Mouse (Mus musculus) lung, embryonic 14.5 days (tissue): Measurements from ENCODE around the gene Sox18. TPM values are rescaled to one million over a fixed set of nuclear protein-coding genes. Genes with fewer than 3 reads are reported as not detected.
A peak's percentile ranks its signal among the peaks of the same experiment; 100 is the strongest.

Experiments used
- ATAC-seq: fragments of 200-750 bp; cut with Nextera tagmentation; 2 replicates; pipeline ENCODE4 v1.8.0; 2017; ENCODE audit warnings: mild to moderate bottlenecking, moderate TSS enrichment, moderate library complexity; ENCODE audit not compliant: insufficient read depth
- DNase-seq: peaks from one replicate; pipeline ENCODE4 v3.0.0-alpha.2; 2015
- H3K27ac ChIP-seq: fragments of 300-500 bp; sonication (generic); 2 replicates; pipeline ENCODE4 v1.5.1; 2014; ENCODE audit warnings: low read depth, mild to moderate bottlenecking, moderate library complexity
- H3K27me3 ChIP-seq: fragments of 300-500 bp; sonication (generic); 2 replicates; pipeline ENCODE4 v1.6.1; 2014; ENCODE audit warnings: low read length, control low read depth; ENCODE audit not compliant: insufficient read depth
- H3K36me3 ChIP-seq: fragments of 300-500 bp; sonication (generic); 2 replicates; pipeline ENCODE4 v1.6.1; 2014; ENCODE audit warnings: control low read depth; ENCODE audit not compliant: insufficient read depth
- H3K4me1 ChIP-seq: fragments of 300-500 bp; sonication (generic); 2 replicates; pipeline ENCODE4 v1.6.1; 2014; ENCODE audit warnings: antibody characterized with exemption, control low read depth; ENCODE audit not compliant: insufficient read depth
- H3K4me2 ChIP-seq: fragments of 300-500 bp; sonication (generic); 2 replicates; pipeline ENCODE4 v1.6.1; 2014; ENCODE audit warnings: mild to moderate bottlenecking
- H3K4me3 ChIP-seq: fragments of 300-500 bp; sonication (generic); 2 replicates; pipeline ENCODE4 v1.5.1; 2014; ENCODE audit warnings: low read depth, low read length
- H3K9ac ChIP-seq: fragments of 300-500 bp; sonication (generic); 2 replicates; pipeline ENCODE4 v1.6.1; 2014
- H3K9me3 ChIP-seq: fragments of 300-500 bp; sonication (generic); 2 replicates; pipeline ENCODE4 v1.6.1; 2016; ENCODE audit warnings: low read depth, low read length, control low read depth
- CTCF ChIP-seq: IDR thresholded peaks from 2 replicates; pipeline ENCODE4 v1.5.1; 2016; ENCODE audit warnings: antibody characterized with exemption, low read depth
- WGBS: fragments of 180-500 bp; shearing (Covaris S2); extraction: QIAGEN DNeasy Blood & Tissue Kit; methylation state at CpG from one replicate; pipeline ENCODE4 v1.1.7; 2014; 5-methylcytosine and 5-hydroxymethylcytosine counted together
- polyA plus RNA-seq: library from polyadenylated mRNA; unstranded; fragments of >200 nt; fragmentation: Nextera tagmentation; extraction: Ambion mirVana; gene quantifications from 2 replicates; pipeline ENCODE4 v1.2.1, GENCODE M21; 2014

Sox18 gene
- polyA plus RNA-seq = 55.4 and 64.7 TPM in 2 replicates

- Histone ChIP-seq H3K4me3 (peak within 1 kb of the TSS; percentile 54), H3K9me3 (no peaks in the 10 kb centered on the region), H3K4me1 (no peaks in the 10 kb centered on the region), H3K4me2 (peak within 1 kb of the TSS; percentile 71), H3K36me3 (0 out of 2 replicates have a peak, but pooled peaks cover 3% of the 10 kb centered on the region), H3K9ac (peak within 1 kb of the TSS; percentile 56), H3K27ac (peak within 1 kb of the TSS; percentile 46; the same call in 1 of the 2 replicates), H3K27me3 (peaks cover 43% of the 10 kb centered on the region)
- TF ChIP-seq CTCF = no peak
- DNase-seq (peak; percentile 70), ATAC-seq (peak; percentile 49)
- 1% methylated on average over 42 of the region's 43 CpGs for WGBS
Observed at GRCm38 (mm10) chr2:181671326-181671725, at the start of gene Sox18. TSS of gene Sox18 (minus strand) at chr2:181671640.

GRCm38 (mm10) chr2:181721200-181721599 is 49.8 kb upstream of the Sox18 start:
- Histone ChIP-seq H3K4me1 (no peaks in the 10 kb centered on the region), H3K9me3 (no peaks in the 10 kb centered on the region), H3K4me3 (no peak overlapping the region), H3K9ac (no peak overlapping the region), H3K27me3 (no peaks in the 10 kb centered on the region), H3K4me2 (no peak overlapping the region), H3K27ac (no peak overlapping the region), H3K36me3 (no peaks in the 10 kb centered on the region)
- ATAC-seq (no peak), DNase-seq (no peak)
- TF ChIP-seq CTCF = no peak

- no peak for TF ChIP-seq CTCF
- 30% methylated on average over 3 of the region's 3 CpGs for WGBS
- no peak overlapping the region for H3K9ac ChIP-seq
Observed at GRCm38 (mm10) chr2:181720061-181720460, 48.6 kb upstream of the Sox18 start.

GRCm38 (mm10) chr2:181716991-181717390 is 45.6 kb upstream of the Sox18 start:
- H3K4me2 ChIP-seq = no peak overlapping the region
- DNase-seq = peak; percentile 59
- no peak overlapping the region for H3K9ac ChIP-seq
- H3K4me3 ChIP-seq = no peak overlapping the region
- no peaks in the 10 kb centered on the region for H3K27me3 ChIP-seq
- 0 out of 2 replicates have a peak, but pooled peaks have one; percentile 8 for ATAC-seq
- TF ChIP-seq CTCF = no peak
- H3K4me1 ChIP-seq = no peaks in the 10 kb centered on the region
- no peaks in the 10 kb centered on the region for H3K9me3 ChIP-seq
- 35% methylated on average over 3 of the region's 3 CpGs for WGBS
- H3K36me3 ChIP-seq = no peaks in the 10 kb centered on the region
- no peak overlapping the region for H3K27ac ChIP-seq

More at GRCm38 (mm10) chr2:181720061-181720460, 48.6 kb upstream of the Sox18 start:
- H3K4me3 ChIP-seq = no peak overlapping the region
- no peak overlapping the region for H3K27ac ChIP-seq
- no peaks in the 10 kb centered on the region for H3K9me3 ChIP-seq
- H3K4me2 ChIP-seq = no peak overlapping the region
- H3K27me3 ChIP-seq = no peaks in the 10 kb centered on the region
- ATAC-seq (no peak), DNase-seq (no peak)
- no peaks in the 10 kb centered on the region for H3K4me1 ChIP-seq
- H3K36me3 ChIP-seq = no peaks in the 10 kb centered on the region

GRCm38 (mm10) chr2:181715382-181715781 is 43.9 kb upstream of the Sox18 start:
- no peaks in the 10 kb centered on the region for H3K27me3 ChIP-seq
- ATAC-seq = no peak
- H3K27ac ChIP-seq = no peak overlapping the region
- DNase-seq = no peak
- H3K9me3 ChIP-seq = no peaks in the 10 kb centered on the region
- 69% methylated on average over 3 of the region's 3 CpGs for WGBS
- no peak overlapping the region for H3K9ac ChIP-seq
- H3K4me1 ChIP-seq = no peaks in the 10 kb centered on the region
- H3K36me3 ChIP-seq = no peaks in the 10 kb centered on the region
- H3K4me3 ChIP-seq = no peak overlapping the region
- TF ChIP-seq CTCF = no peak
- peak overlapping the region; percentile 39 for H3K4me2 ChIP-seq

- peak; percentile 60 for DNase-seq
- Histone ChIP-seq H3K9me3 (no peaks in the 10 kb centered on the region), H3K27ac (no peak within 1 kb of the TSS), H3K27me3 (no peaks in the 10 kb centered on the region), H3K4me2 (peak within 1 kb of the TSS; percentile 39), H3K4me3 (no peak within 1 kb of the TSS), H3K4me1 (no peaks in the 10 kb centered on the region), H3K9ac (no peak within 1 kb of the TSS), H3K36me3 (no peaks in the 10 kb centered on the region)
- peak; percentile 52; the same call in 1 of the 2 replicates for ATAC-seq
- TF ChIP-seq CTCF = no peak
- WGBS = 0% methylated on average over 7 of the region's 7 CpGs
Observed at GRCm38 (mm10) chr2:181714903-181715326, 43.5 kb upstream of the Sox18 start, which contains the start of gene Oprl1. TSS of gene Oprl1 (plus strand) at chr2:181715016.

GRCm38 (mm10) chr2:181713749-181714148 is 42.3 kb upstream of the Sox18 start:
- no peaks in the 10 kb centered on the region for H3K36me3 ChIP-seq
- H3K4me1 ChIP-seq = no peaks in the 10 kb centered on the region
- DNase-seq (no peak), ATAC-seq (no peak)
- H3K4me2 ChIP-seq = no peak overlapping the region
- no peaks in the 10 kb centered on the region for H3K27me3 ChIP-seq
- 78% methylated on average over 1 of the region's 1 CpGs for WGBS
- no peaks in the 10 kb centered on the region for H3K9me3 ChIP-seq
- H3K4me3 ChIP-seq = no peak overlapping the region
- no peak overlapping the region for H3K27ac ChIP-seq
- H3K9ac ChIP-seq = no peak overlapping the region
- no peak for TF ChIP-seq CTCF
